Mouse (Mus musculus): ENCODE data around the gene Tmcc3. TPM values are rescaled to one million over a fixed set of nuclear protein-coding genes. Genes with fewer than 3 reads are reported as not detected.

Tmcc3 gene
- polyA plus RNA-seq, 1 experiment from 2014 or later: 5.3 TPM

GRCm38 (mm10) chr10:94352172-94352876 lies 40.6 kb downstream of the Tmcc3 start:
- no peaks in the 10 kb centered on the region for H3K9me3 ChIP-seq
- H3K4me1 ChIP-seq: 0 out of 2 replicates have a peak, but pooled peaks cover 8% of the 10 kb centered on the region
- H3K27ac ChIP-seq: no peak overlapping the region
- no peak overlapping the region for H3K4me2 ChIP-seq
- ATAC-seq (ENCODE audit: low FRiP score): no peak
- WGBS: 93% methylated on average over 7 of the region's 7 CpGs
- H3K4me3 ChIP-seq (replicated peaks): no peak overlapping the region
- no peaks in the 10 kb centered on the region for H3K27me3 ChIP-seq
- H3K9ac ChIP-seq: no peak overlapping the region
- no peaks in the 10 kb centered on the region for H3K36me3 ChIP-seq (replicated peaks)

GRCm38 (mm10) chr10:94352877-94353853 lies 41.4 kb downstream of the Tmcc3 start:
- H3K9ac ChIP-seq: no peak overlapping the region

GRCm38 (mm10) chr10:94354005-94354404 lies 42.3 kb downstream of the Tmcc3 start:
- Histone ChIP-seq H3K27ac (no peak overlapping the region), H3K4me2 (no peak overlapping the region), H3K4me1 (0 out of 2 replicates have a peak, but pooled peaks cover 8% of the 10 kb centered on the region), H3K36me3 (replicated peaks) (no peaks in the 10 kb centered on the region), H3K9me3 (no peaks in the 10 kb centered on the region), H3K9ac (no peak overlapping the region), H3K4me3 (replicated peaks) (no peak overlapping the region), H3K27me3 (no peaks in the 10 kb centered on the region)
- no peak for ATAC-seq (ENCODE audit: low FRiP score)
- WGBS: 78% methylated on average over 4 of the region's 4 CpGs

More at GRCm38 (mm10) chr10:94352877-94353853, 41.4 kb downstream of the Tmcc3 start:
- ATAC-seq (ENCODE audit: low FRiP score): no peak
- 0 out of 2 replicates have a peak, but pooled peaks cover 8% of the 10 kb centered on the region for H3K4me1 ChIP-seq
- H3K27me3 ChIP-seq: no peaks in the 10 kb centered on the region
- H3K27ac ChIP-seq: no peak overlapping the region
- no peak overlapping the region for H3K4me3 ChIP-seq (replicated peaks)
- no peaks in the 10 kb centered on the region for H3K36me3 ChIP-seq (replicated peaks)
- 91% methylated on average over 9 of the region's 9 CpGs for WGBS
- no peaks in the 10 kb centered on the region for H3K9me3 ChIP-seq
- H3K4me2 ChIP-seq: no peak overlapping the region

GRCm38 (mm10) chr10:94354427-94354826 lies 42.7 kb downstream of the Tmcc3 start:
- Histone ChIP-seq H3K4me2 (no peak overlapping the region), H3K36me3 (replicated peaks) (no peaks in the 10 kb centered on the region), H3K9ac (no peak overlapping the region), H3K4me3 (replicated peaks) (no peak overlapping the region), H3K27ac (no peak overlapping the region), H3K27me3 (no peaks in the 10 kb centered on the region), H3K4me1 (0 out of 2 replicates have a peak, but pooled peaks cover 8% of the 10 kb centered on the region), H3K9me3 (no peaks in the 10 kb centered on the region)
- 82% methylated on average over 3 of the region's 3 CpGs for WGBS
- ATAC-seq (ENCODE audit: low FRiP score): no peak

GRCm38 (mm10) chr10:94356504-94357169 lies 44.9 kb downstream of the Tmcc3 start:
- Histone ChIP-seq H3K4me3 (replicated peaks) (no peak overlapping the region), H3K36me3 (replicated peaks) (no peaks in the 10 kb centered on the region), H3K27me3 (no peaks in the 10 kb centered on the region), H3K4me1 (no peaks in the 10 kb centered on the region), H3K9ac (no peak overlapping the region), H3K27ac (no peak overlapping the region), H3K4me2 (no peak overlapping the region), H3K9me3 (no peaks in the 10 kb centered on the region)
- 92% methylated on average over 13 of the region's 13 CpGs for WGBS
- no peak for ATAC-seq (ENCODE audit: low FRiP score)

- Histone ChIP-seq H3K27ac (no peak overlapping the region), H3K4me2 (no peak overlapping the region), H3K4me3 (replicated peaks) (no peak overlapping the region), H3K9ac (no peak overlapping the region), H3K4me1 (no peaks in the 10 kb centered on the region), H3K27me3 (no peaks in the 10 kb centered on the region), H3K36me3 (replicated peaks) (no peaks in the 10 kb centered on the region), H3K9me3 (0 out of 2 replicates have a peak, but pooled peaks cover 4% of the 10 kb centered on the region)
- no peak for ATAC-seq (ENCODE audit: low FRiP score)
- 77% methylated on average over 1 of the region's 1 CpGs for WGBS
Observed at GRCm38 (mm10) chr10:94360664-94361063, 48.9 kb downstream of the Tmcc3 start.

GRCm38 (mm10) chr10:94371293-94371692 lies 59.5 kb downstream of the Tmcc3 start:
- WGBS: 80% methylated on average over 2 of the region's 2 CpGs
- Histone ChIP-seq H3K9ac (no peak overlapping the region), H3K27me3 (no peaks in the 10 kb centered on the region), H3K27ac (no peak overlapping the region), H3K9me3 (no peaks in the 10 kb centered on the region), H3K36me3 (replicated peaks) (no peaks in the 10 kb centered on the region), H3K4me3 (replicated peaks) (no peak overlapping the region), H3K4me1 (no peaks in the 10 kb centered on the region), H3K4me2 (no peak overlapping the region)
- no peak for ATAC-seq (ENCODE audit: low FRiP score)

- WGBS: 60% methylated on average over 4 of the region's 4 CpGs
- no peak overlapping the region for H3K27ac ChIP-seq
- H3K27me3 ChIP-seq: no peaks in the 10 kb centered on the region
Observed at GRCm38 (mm10) chr10:94376941-94377340, 65.2 kb downstream of the Tmcc3 start.

GRCm38 (mm10) chr10:94377844-94378243 lies 66.1 kb downstream of the Tmcc3 start:
- H3K4me1 ChIP-seq: peaks cover 12% of the 10 kb centered on the region
- H3K27ac ChIP-seq: no peak overlapping the region
- H3K9ac ChIP-seq: no peak overlapping the region
- no peaks in the 10 kb centered on the region for H3K27me3 ChIP-seq
- ATAC-seq (ENCODE audit: low FRiP score): no peak
- H3K9me3 ChIP-seq: no peaks in the 10 kb centered on the region
- H3K36me3 ChIP-seq (replicated peaks): no peaks in the 10 kb centered on the region
- H3K4me3 ChIP-seq (replicated peaks): no peak overlapping the region
- H3K4me2 ChIP-seq: no peak overlapping the region
- 76% methylated on average over 10 of the region's 10 CpGs for WGBS

More at GRCm38 (mm10) chr10:94376941-94377340, 65.2 kb downstream of the Tmcc3 start:
- H3K36me3 ChIP-seq (replicated peaks): no peaks in the 10 kb centered on the region
- no peak overlapping the region for H3K4me3 ChIP-seq (replicated peaks)
- H3K4me1 ChIP-seq: peaks cover 10% of the 10 kb centered on the region
- H3K9me3 ChIP-seq: no peaks in the 10 kb centered on the region
- H3K4me2 ChIP-seq: no peak overlapping the region
- no peak overlapping the region for H3K9ac ChIP-seq
- ATAC-seq (ENCODE audit: low FRiP score): no peak

GRCm38 (mm10) chr10:94378383-94378782 lies 66.6 kb downstream of the Tmcc3 start:
- Histone ChIP-seq H3K4me2 (no peak overlapping the region), H3K27ac (no peak overlapping the region)

GRCm38 (mm10) chr10:94380082-94380481 lies 68.3 kb downstream of the Tmcc3 start:
- no peak overlapping the region for H3K4me3 ChIP-seq (replicated peaks)
- no peak overlapping the region for H3K27ac ChIP-seq
- H3K4me1 ChIP-seq: peaks cover 12% of the 10 kb centered on the region
- no peaks in the 10 kb centered on the region for H3K27me3 ChIP-seq
- no peaks in the 10 kb centered on the region for H3K36me3 ChIP-seq (replicated peaks)
- WGBS: 91% methylated on average over 2 of the region's 2 CpGs
- no peak for ATAC-seq (ENCODE audit: low FRiP score)
- H3K9ac ChIP-seq: no peak overlapping the region
- H3K4me2 ChIP-seq: no peak overlapping the region
- H3K9me3 ChIP-seq: peaks cover 6% of the 10 kb centered on the region

More at GRCm38 (mm10) chr10:94378383-94378782, 66.6 kb downstream of the Tmcc3 start:
- 0 out of 2 replicates have a peak, but pooled peaks have one; percentile 20 for ATAC-seq (ENCODE audit: low FRiP score)
- Histone ChIP-seq H3K9ac (no peak overlapping the region), H3K4me1 (peaks cover 12% of the 10 kb centered on the region), H3K27me3 (no peaks in the 10 kb centered on the region), H3K4me3 (replicated peaks) (no peak overlapping the region), H3K36me3 (replicated peaks) (no peaks in the 10 kb centered on the region), H3K9me3 (no peaks in the 10 kb centered on the region)
- WGBS: 85% methylated on average over 13 of the region's 13 CpGs

Measured in forebrain, embryonic 12.5 days (tissue).